17 mouse cellular contexts compared by ENCODE assay signal in genomic region chr17:74796023-74796699, GRCm38 (mm10).
DNase-seq lines count a peak whose midpoint lies in the region; ATAC-seq and TF ChIP-seq lines count a peak whose summit lies in the region.
"Had no signal": no experiment of that assay in that cellular context is flagged by ENCODE, and none has a peak within 500 bp of the region (broad histone marks: within the 10 kb centered on the region; RNA-seq: fewer than 3 reads in every experiment).

No protein-coding gene starts in this region.

- no peak overlapping the region for H3K4me3 ChIP-seq in heart, embryonic 14.5 days (ENCODE audit: control insufficient read depth in 1 of 2, insufficient read depth in 1 of 2, low read depth in 1 of 2, low read length in 2 of 2)
- H3K4me3 ChIP-seq in limb, embryonic 14.5 days (replicated peaks; ENCODE audit: low read length), result no peak overlapping the region
- no peak overlapping the region for H3K4me3 ChIP-seq in hindbrain, embryonic 14.5 days (replicated peaks; ENCODE audit: low read length)
- H3K4me3 ChIP-seq: megakaryocyte, embryonic 14.5 days; neural tube, embryonic 13.5 days had no signal

- intact Hi-C loops in heart, postnatal 36 days (cut with DNase I), result no loop called here

- peak overlapping the region; percentile 20 to 53; a peak in 2 of 4 replicates for H3K27ac ChIP-seq in heart, embryonic 14.5 days (replicated peaks in 1 of 2; ENCODE audit: control insufficient read depth in 1 of 2, insufficient read depth in 1 of 2, low read depth in 2 of 2, low read length in 2 of 2)
- 0 out of 2 replicates have a peak overlapping the region, but pooled peaks have one; percentile 16 for H3K27ac ChIP-seq in limb, embryonic 14.5 days (replicated peaks; ENCODE audit: low read depth, low read length)
- H3K27ac ChIP-seq in hindbrain, embryonic 14.5 days, result no peak overlapping the region
- H3K27ac ChIP-seq: neural tube, embryonic 13.5 days had no signal

- no peak for TF ChIP-seq POLR2A in limb, embryonic 14.5 days (IDR thresholded peaks at IDR 0.05; ENCODE audit: borderline replicate concordance, extremely low read depth, insufficient read depth, insufficient read length)

- no peak overlapping the region for H3K4me2 ChIP-seq in heart, embryonic 14.5 days (ENCODE audit: low read length)
- H3K4me2 ChIP-seq in limb, embryonic 14.5 days (replicated peaks; ENCODE audit: low read depth, low read length, severe bottlenecking), result no peak overlapping the region
- no peak overlapping the region for H3K4me2 ChIP-seq in hindbrain, embryonic 14.5 days (replicated peaks)
- H3K4me2 ChIP-seq: neural tube, embryonic 13.5 days had no signal

- no peak for ATAC-seq in heart, embryonic 14.5 days (ENCODE audit: insufficient number of reproducible peaks, insufficient read depth, low FRiP score, low read depth)
- peak; percentile 65; the same call in 1 of the 2 replicates for ATAC-seq in limb, embryonic 14.5 days (ENCODE audit: low FRiP score, low read depth)
- ATAC-seq in hindbrain, embryonic 14.5 days (ENCODE audit: low FRiP score), result no peak

- no peaks in the 10 kb centered on the region for H3K27me3 ChIP-seq in heart, embryonic 14.5 days (ENCODE audit: control insufficient read depth, insufficient read depth, low read length)
- H3K27me3 ChIP-seq in limb, embryonic 14.5 days (ENCODE audit: control insufficient read depth, insufficient read depth, low read length), result no peaks in the 10 kb centered on the region
- no peaks in the 10 kb centered on the region for H3K27me3 ChIP-seq in hindbrain, embryonic 14.5 days (ENCODE audit: control insufficient read depth, insufficient read depth, low read length)
- H3K27me3 ChIP-seq: CH12.LX; megakaryocyte, embryonic 14.5 days; neural tube, embryonic 13.5 days had no signal

- H3K4me1 ChIP-seq in heart, embryonic 14.5 days (ENCODE audit: control insufficient read depth in 2 of 2, insufficient read depth in 2 of 2, low read length in 2 of 2), result peaks cover 6 to 12% of the 10 kb centered on the region in 2 experiments; a peak in 3 of 4 replicates
- peaks cover 11% of the 10 kb centered on the region for H3K4me1 ChIP-seq in limb, embryonic 14.5 days (ENCODE audit: control insufficient read depth, insufficient read depth, low read length)
- no peaks in the 10 kb centered on the region for H3K4me1 ChIP-seq in hindbrain, embryonic 14.5 days (replicated peaks; ENCODE audit: control insufficient read depth, insufficient read depth, low read length)
- H3K4me1 ChIP-seq: neural tube, embryonic 13.5 days had no signal

- no peak for DNase-seq in heart, postnatal 36 days
- peak; percentile 18 for DNase-seq in kidney, postnatal 4 days
- no peak for DNase-seq in kidney, adult 8-10 months
- peak; percentile 46 for DNase-seq in NIH3T3 (ENCODE audit: low read depth)
- no peak for DNase-seq in limb, embryonic 14.5 days (ENCODE audit: low spot score)
- no peak for DNase-seq in hindbrain, embryonic 14.5 days (ENCODE audit: low spot score)
- DNase-seq: cerebellum, postnatal 10 days; embryo, embryonic 11 days; gastrocnemius, postnatal 25 days; liver; lung, adult 18-20 months; right cerebral cortex, postnatal 4 days; thymus, adult 18-20 months had no signal

- 60% methylated on average over 14 of the region's 14 CpGs for WGBS in heart, embryonic 14.5 days
- WGBS in limb, embryonic 14.5 days, result 64% methylated on average over 14 of the region's 14 CpGs
- 89% methylated on average over 14 of the region's 14 CpGs for WGBS in hindbrain, embryonic 14.5 days

- no peak overlapping the region for H3K9ac ChIP-seq in heart, embryonic 14.5 days (ENCODE audit: low read length)
- no peak overlapping the region for H3K9ac ChIP-seq in limb, embryonic 14.5 days (ENCODE audit: low read depth, low read length, severe bottlenecking)
- H3K9ac ChIP-seq in hindbrain, embryonic 14.5 days, result no peak overlapping the region
- H3K9ac ChIP-seq: neural tube, embryonic 13.5 days had no signal

- no peaks in the 10 kb centered on the region for H3K36me3 ChIP-seq in heart, embryonic 14.5 days (ENCODE audit: control insufficient read depth, insufficient read depth, low read length)
- H3K36me3 ChIP-seq in limb, embryonic 14.5 days (ENCODE audit: control insufficient read depth, insufficient read depth, low read length), result 0 out of 2 replicates have a peak, but pooled peaks cover 2% of the 10 kb centered on the region
- no peaks in the 10 kb centered on the region for H3K36me3 ChIP-seq in hindbrain, embryonic 14.5 days (replicated peaks; ENCODE audit: control insufficient read depth, insufficient read depth)
- H3K36me3 ChIP-seq: neural tube, embryonic 13.5 days had no signal

- H3K9me3 ChIP-seq in heart, embryonic 14.5 days (ENCODE audit: control insufficient read depth, low read length), result no peaks in the 10 kb centered on the region
- no peaks in the 10 kb centered on the region for H3K9me3 ChIP-seq in limb, embryonic 14.5 days (ENCODE audit: control insufficient read depth, low read length)
- H3K9me3 ChIP-seq in hindbrain, embryonic 14.5 days (ENCODE audit: control insufficient read depth, low read length), result no peaks in the 10 kb centered on the region
- H3K9me3 ChIP-seq: megakaryocyte, embryonic 14.5 days; neural tube, embryonic 13.5 days had no signal

Comparison
In these comparisons a context has a peak if more than half of its experiments do, and no peak if none do; other contexts are left out.
1. DNase-seq: peak in kidney, postnatal 4 days (2 of 2) and NIH3T3 (single experiment); none in heart, postnatal 36 days (0 of 2), kidney, adult 8-10 months (0 of 2), limb, embryonic 14.5 days (single experiment) and hindbrain, embryonic 14.5 days (single experiment).